Mouse (Mus musculus) stomach, postnatal 0 days (tissue): ENCODE measurements around the gene Ggta1.

Experiments used
- CTCF ChIP-seq: IDR thresholded peaks from 2 replicates; pipeline ENCODE4 v1.5.1; 2016; ENCODE audit warnings: antibody characterized with exemption, low read depth, mild to moderate bottlenecking, moderate library complexity
- EP300 ChIP-seq: optimal IDR thresholded peaks from 2 replicates; pipeline ENCODE3; 2016; ENCODE audit warnings: antibody characterized with exemption

DNA sequence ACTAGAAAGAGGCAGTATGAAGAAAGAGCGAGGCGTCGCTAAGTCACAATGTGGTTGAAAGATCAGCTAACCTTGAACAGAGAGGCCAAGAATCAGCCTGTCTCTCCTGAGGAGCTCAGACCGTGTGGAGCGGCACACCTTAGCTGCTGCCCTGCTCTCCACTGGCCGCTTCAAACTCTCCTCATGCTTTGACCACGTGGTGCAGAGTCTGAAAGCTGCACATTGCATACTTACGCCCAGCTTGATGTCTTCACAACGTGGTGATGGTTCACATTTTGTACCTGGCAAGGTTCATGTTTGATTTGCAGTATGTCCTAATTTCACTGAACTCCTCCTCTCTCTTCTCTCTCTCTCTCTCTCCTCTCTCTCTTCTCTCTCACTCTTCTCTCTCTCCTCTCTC lies 83.7 kb downstream of the Ggta1 start:
- TF ChIP-seq CTCF (no peak), EP300 (no peak)
